ENCODE assay signal across 7 mouse cellular contexts in genomic region chr9:44707749-44708428, GRCm38 (mm10). TPM values are rescaled to one million over a fixed set of nuclear protein-coding genes. Genes with fewer than 3 reads are reported as not detected.
DNase-seq lines count a peak whose midpoint lies in the region; ATAC-seq and TF ChIP-seq lines count a peak whose summit lies in the region.

No protein-coding gene starts in this region.

- peak overlapping the region; percentile 31; the same call in 1 of the 2 replicates for H3K27ac ChIP-seq in lung, embryonic 15.5 days
- no peak overlapping the region; the same call in 1 of the 2 replicates for H3K27ac ChIP-seq in forebrain, embryonic 14.5 days (ENCODE audit: low read depth, low read length)
- H3K27ac ChIP-seq in intestine, postnatal 0 days (ENCODE audit: low read depth, low read length): no peak overlapping the region
- 0 out of 2 replicates have a peak overlapping the region, but pooled peaks have one; percentile 25 for H3K27ac ChIP-seq in neural tube, embryonic 15.5 days (replicated peaks)

- peak overlapping the region; percentile 81 for H3K4me2 ChIP-seq in lung, embryonic 15.5 days
- peak overlapping the region; percentile 67 for H3K4me2 ChIP-seq in forebrain, embryonic 14.5 days (ENCODE audit: low read length)
- H3K4me2 ChIP-seq in intestine, postnatal 0 days (replicated peaks; ENCODE audit: low read depth): peak overlapping the region; percentile 82
- peak overlapping the region; percentile 53 for H3K4me2 ChIP-seq in neural tube, embryonic 15.5 days

- no peak for TF ChIP-seq CTCF in intestine, postnatal 0 days (IDR thresholded peaks at IDR 0.05; ENCODE audit: low read depth)

- peaks cover 15% of the 10 kb centered on the region for H3K4me1 ChIP-seq in lung, embryonic 15.5 days
- peaks cover 16% of the 10 kb centered on the region for H3K4me1 ChIP-seq in forebrain, embryonic 14.5 days (ENCODE audit: control insufficient read depth, insufficient read depth, low read length)
- H3K4me1 ChIP-seq in intestine, postnatal 0 days (replicated peaks; ENCODE audit: control insufficient read depth, insufficient read depth, low read length): no peaks in the 10 kb centered on the region; the same call in 1 of the 2 replicates
- H3K4me1 ChIP-seq in neural tube, embryonic 15.5 days: peaks cover 20% of the 10 kb centered on the region

- peak overlapping the region; percentile 45 for H3K4me3 ChIP-seq in lung, embryonic 15.5 days
- H3K4me3 ChIP-seq in forebrain, embryonic 14.5 days (ENCODE audit: low read depth, low read length): peak overlapping the region; percentile 24
- H3K4me3 ChIP-seq in intestine, postnatal 0 days (ENCODE audit: low read depth, low read length): peak overlapping the region; percentile 41
- peak overlapping the region; percentile 24 for H3K4me3 ChIP-seq in neural tube, embryonic 15.5 days (replicated peaks)

- ATAC-seq in lung, embryonic 15.5 days (ENCODE audit: borderline replicate concordance, extremely low read depth, low FRiP score, low TSS enrichment): peak; percentile 5; the same call in 1 of the 2 replicates
- peak; percentile 33; the same call in 1 of the 2 replicates for ATAC-seq in forebrain, embryonic 14.5 days
- no peak for ATAC-seq in intestine, postnatal 0 days
- no peak for ATAC-seq in neural tube, embryonic 15.5 days (ENCODE audit: low FRiP score)

- H3K36me3 ChIP-seq in lung, embryonic 15.5 days: peaks cover 44% of the 10 kb centered on the region; the same call in 1 of the 2 replicates
- H3K36me3 ChIP-seq in forebrain, embryonic 14.5 days (ENCODE audit: control insufficient read depth, insufficient read depth, low read length): peaks cover 82% of the 10 kb centered on the region
- H3K36me3 ChIP-seq in intestine, postnatal 0 days (ENCODE audit: control insufficient read depth, insufficient read depth): peaks cover 17% of the 10 kb centered on the region; the same call in 1 of the 2 replicates
- peaks cover 65% of the 10 kb centered on the region for H3K36me3 ChIP-seq in neural tube, embryonic 15.5 days

- H3K27me3 ChIP-seq in lung, embryonic 15.5 days: no peaks in the 10 kb centered on the region
- no peaks in the 10 kb centered on the region for H3K27me3 ChIP-seq in forebrain, embryonic 14.5 days (replicated peaks; ENCODE audit: control insufficient read depth, insufficient read depth, low read length)
- H3K27me3 ChIP-seq in intestine, postnatal 0 days (replicated peaks; ENCODE audit: control insufficient read depth, insufficient read depth, low read length): no peaks in the 10 kb centered on the region; the same call in 1 of the 2 replicates
- no peaks in the 10 kb centered on the region for H3K27me3 ChIP-seq in neural tube, embryonic 15.5 days (replicated peaks)

- H3K9ac ChIP-seq in lung, embryonic 15.5 days: peak overlapping the region; percentile 47
- peak overlapping the region; percentile 54 for H3K9ac ChIP-seq in forebrain, embryonic 14.5 days (ENCODE audit: low read length)
- H3K9ac ChIP-seq in intestine, postnatal 0 days (ENCODE audit: low read depth, low read length): peak overlapping the region; percentile 18; the same call in 1 of the 2 replicates
- no peak overlapping the region for H3K9ac ChIP-seq in neural tube, embryonic 15.5 days (replicated peaks)

- H3K9me3 ChIP-seq in lung, embryonic 15.5 days: no peaks in the 10 kb centered on the region
- H3K9me3 ChIP-seq in forebrain, embryonic 14.5 days (replicated peaks; ENCODE audit: control insufficient read depth, low read length): no peaks in the 10 kb centered on the region
- no peaks in the 10 kb centered on the region for H3K9me3 ChIP-seq in intestine, postnatal 0 days (ENCODE audit: control insufficient read depth)
- no peaks in the 10 kb centered on the region for H3K9me3 ChIP-seq in neural tube, embryonic 15.5 days (replicated peaks)

- DNase-seq in lung, postnatal 14 days: no peak
- DNase-seq in forebrain, embryonic 14.5 days (ENCODE audit: low spot score): no peak
- DNase-seq in spleen, postnatal 4 days (ENCODE audit: low spot score in 2 of 2): no peak
- no peak for DNase-seq in cerebellum, adult 9-10 months

- 21% methylated on average over 28 of the region's 28 CpGs for WGBS in lung, embryonic 15.5 days
- WGBS in forebrain, embryonic 14.5 days: 12% methylated on average over 28 of the region's 28 CpGs
- WGBS in intestine, postnatal 0 days: 37% methylated on average over 28 of the region's 28 CpGs
- WGBS in neural tube, embryonic 15.5 days: 17% methylated on average over 28 of the region's 28 CpGs

RNA-seq across cellular contexts. Expression of gene Phldb1, which starts 27.1 kb away (rescaled TPM):
- 26.6 and 33.2 TPM in 2 replicates for polyA plus RNA-seq in lung, embryonic 15.5 days (2015; fragmentation: Nextera tagmentation; extraction: Ambion mirVana)
- polyA plus RNA-seq in forebrain, embryonic 14.5 days (2014; fragmentation: Nextera tagmentation; extraction: Ambion mirVana): 29.5 and 42.9 TPM in 2 replicates
- polyA plus RNA-seq in intestine, postnatal 0 days (2015; fragmentation: Nextera tagmentation; extraction: Ambion mirVana): 6.2 and 6.9 TPM in 2 replicates
- polyA plus RNA-seq in neural tube, embryonic 15.5 days (2015; fragmentation: Nextera tagmentation; extraction: Ambion mirVana): 30.2 and 36.1 TPM in 2 replicates

RNA-seq across cellular contexts. Expression of gene Treh, which starts 34.9 kb away (rescaled TPM):
- polyA plus RNA-seq in lung, embryonic 15.5 days (2015; fragmentation: Nextera tagmentation; extraction: Ambion mirVana): not detected in 2 replicates
- not detected in 2 replicates for polyA plus RNA-seq in forebrain, embryonic 14.5 days (2014; fragmentation: Nextera tagmentation; extraction: Ambion mirVana)
- polyA plus RNA-seq in intestine, postnatal 0 days (2015; fragmentation: Nextera tagmentation; extraction: Ambion mirVana): 2.1 and 2.4 TPM in 2 replicates
- polyA plus RNA-seq in neural tube, embryonic 15.5 days (2015; fragmentation: Nextera tagmentation; extraction: Ambion mirVana): not detected in 2 replicates

RNA-seq across cellular contexts. Expression of gene Arcn1, which starts 59.8 kb away (rescaled TPM):
- 193 and 199 TPM in 2 replicates for polyA plus RNA-seq in lung, embryonic 15.5 days (2015; fragmentation: Nextera tagmentation; extraction: Ambion mirVana)
- 138 and 152 TPM in 2 replicates for polyA plus RNA-seq in forebrain, embryonic 14.5 days (2014; fragmentation: Nextera tagmentation; extraction: Ambion mirVana)
- 113 and 121 TPM in 2 replicates for polyA plus RNA-seq in intestine, postnatal 0 days (2015; fragmentation: Nextera tagmentation; extraction: Ambion mirVana)
- 135 and 145 TPM in 2 replicates for polyA plus RNA-seq in neural tube, embryonic 15.5 days (2015; fragmentation: Nextera tagmentation; extraction: Ambion mirVana)

RNA-seq across cellular contexts. Expression of gene Ift46, which starts 59.8 kb away (rescaled TPM):
- 93.2 and 99.1 TPM in 2 replicates for polyA plus RNA-seq in lung, embryonic 15.5 days (2015; fragmentation: Nextera tagmentation; extraction: Ambion mirVana)
- 178 and 206 TPM in 2 replicates for polyA plus RNA-seq in forebrain, embryonic 14.5 days (2014; fragmentation: Nextera tagmentation; extraction: Ambion mirVana)
- polyA plus RNA-seq in intestine, postnatal 0 days (2015; fragmentation: Nextera tagmentation; extraction: Ambion mirVana): 52.8 and 56.9 TPM in 2 replicates
- 133 and 136 TPM in 2 replicates for polyA plus RNA-seq in neural tube, embryonic 15.5 days (2015; fragmentation: Nextera tagmentation; extraction: Ambion mirVana)

Comparison
In these comparisons a context has a peak if more than half of its experiments do, and no peak if none do; other contexts are left out.
1. ATAC-seq: peak in lung, embryonic 15.5 days (single experiment) and forebrain, embryonic 14.5 days (single experiment); none in intestine, postnatal 0 days (single experiment) and neural tube, embryonic 15.5 days (single experiment).
2. H3K27ac ChIP-seq: peak in lung, embryonic 15.5 days (single experiment) and neural tube, embryonic 15.5 days (single experiment); none in forebrain, embryonic 14.5 days (single experiment) and intestine, postnatal 0 days (single experiment).
3. Peak in every context shown above with its lines, with median percentiles within 50 percentile points of each other: H3K4me2 ChIP-seq and H3K4me3 ChIP-seq.